Mouse (Mus musculus): Measurements from ENCODE around the gene Cradd. TPM values are rescaled to one million over a fixed set of nuclear protein-coding genes. Genes with fewer than 3 reads are reported as not detected.

Gene Cradd
- polyA plus RNA-seq, 1 experiment from 2014 or later, result 10.4 TPM

DNA sequence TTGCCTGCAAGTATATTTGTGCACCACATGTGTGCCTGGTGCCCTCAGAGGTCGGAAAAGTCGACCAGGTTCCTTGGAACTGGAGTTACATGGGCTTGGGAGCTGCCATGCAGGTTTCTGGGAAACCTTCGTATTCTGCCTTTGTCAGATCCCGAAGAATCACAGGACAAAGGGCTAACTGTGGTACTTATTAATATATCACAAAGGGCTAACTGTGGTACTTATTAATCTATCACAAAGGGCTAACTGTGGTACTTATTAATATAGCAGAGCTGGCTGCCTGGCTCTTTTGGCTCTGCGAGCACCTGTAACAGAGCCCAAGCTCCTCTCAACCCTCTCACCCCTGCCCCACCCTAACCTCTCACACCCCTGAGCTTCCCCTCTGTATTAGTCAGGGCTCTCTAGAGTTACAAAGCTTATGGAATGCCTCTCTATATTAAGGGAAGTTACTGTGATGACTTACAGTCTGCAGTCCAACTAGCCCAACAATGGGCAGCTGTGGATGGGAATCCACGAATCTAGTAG is 42.4 kb downstream of the Cradd start:
- H3K4me1 ChIP-seq (ENCODE audit: insufficient read depth, low read length), result no peaks in the 10 kb centered on the region
- H3K27ac ChIP-seq (ENCODE audit: low read length), result peak overlapping the region; percentile 54; the same call in 1 of the 2 replicates
- no peak overlapping the region for H3K9ac ChIP-seq (replicated peaks; ENCODE audit: low read length)
- no peak overlapping the region for H3K4me2 ChIP-seq (replicated peaks; ENCODE audit: low read depth, low read length)
- H3K27me3 ChIP-seq (ENCODE audit: insufficient read depth, low read length), result no peaks in the 10 kb centered on the region
- no peaks in the 10 kb centered on the region for H3K9me3 ChIP-seq (ENCODE audit: low read length)
- no peak overlapping the region for H3K4me3 ChIP-seq (ENCODE audit: low read length)
- peak; percentile 83 for ATAC-seq (ENCODE audit: low FRiP score, low TSS enrichment)
- no peaks in the 10 kb centered on the region for H3K36me3 ChIP-seq (ENCODE audit: insufficient read depth, low read length)
- 73% methylated on average over 6 of the region's 6 CpGs for WGBS

DNA sequence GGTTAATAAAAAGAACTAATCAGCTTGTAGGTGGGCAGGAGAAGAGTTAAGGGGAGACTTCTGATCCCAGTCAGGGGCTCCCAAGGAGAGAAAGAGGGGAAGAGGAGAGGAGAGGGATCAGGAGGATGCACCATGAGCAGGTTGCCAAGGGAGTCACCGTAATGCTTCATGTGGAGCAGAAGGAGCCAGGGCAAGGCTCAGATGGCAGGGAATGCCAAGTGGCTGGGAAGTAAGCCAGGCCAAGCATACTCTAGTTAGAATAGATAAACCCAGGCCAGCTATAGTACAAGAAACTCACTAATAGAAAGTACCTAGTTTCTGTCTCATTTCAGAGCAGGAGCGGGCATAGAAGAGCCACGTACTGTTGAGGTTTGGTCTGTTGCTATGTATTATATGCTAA is 43.6 kb downstream of the Cradd start:
- Histone ChIP-seq H3K9me3 (ENCODE audit: low read length) (no peaks in the 10 kb centered on the region), H3K4me1 (ENCODE audit: insufficient read depth, low read length) (no peaks in the 10 kb centered on the region), H3K27ac (ENCODE audit: low read length) (no peak overlapping the region), H3K9ac (replicated peaks; ENCODE audit: low read length) (no peak overlapping the region), H3K4me2 (replicated peaks; ENCODE audit: low read depth, low read length) (no peak overlapping the region), H3K4me3 (ENCODE audit: low read length) (no peak overlapping the region), H3K36me3 (ENCODE audit: insufficient read depth, low read length) (no peaks in the 10 kb centered on the region), H3K27me3 (ENCODE audit: insufficient read depth, low read length) (no peaks in the 10 kb centered on the region)
- 97% methylated on average over 3 of the region's 3 CpGs for WGBS
- no peak for ATAC-seq (ENCODE audit: low FRiP score, low TSS enrichment)

DNA sequence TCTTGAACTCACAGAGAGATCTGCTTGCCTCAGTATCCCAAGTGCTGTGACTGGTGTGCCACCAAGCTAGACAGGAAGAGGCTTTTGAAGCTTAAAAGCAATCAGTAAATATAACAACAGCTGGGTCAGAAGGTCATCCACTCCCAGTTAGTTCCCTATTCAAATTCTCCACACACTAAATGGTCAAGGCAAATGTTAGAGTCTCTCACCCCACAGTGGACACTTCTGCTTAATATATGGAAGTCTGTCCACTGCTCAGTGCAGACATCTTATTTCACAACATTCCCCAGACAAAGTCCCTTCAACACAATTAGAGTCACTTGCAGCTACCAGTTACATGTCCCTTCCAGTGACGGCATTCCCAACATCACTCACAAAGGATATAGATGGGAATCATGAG is 44.5 kb downstream of the Cradd start:
- H3K9me3 ChIP-seq (ENCODE audit: low read length), result no peaks in the 10 kb centered on the region
- H3K27ac ChIP-seq (ENCODE audit: low read length), result no peak overlapping the region
- no peak overlapping the region for H3K9ac ChIP-seq (replicated peaks; ENCODE audit: low read length)
- no peak overlapping the region for H3K4me2 ChIP-seq (replicated peaks; ENCODE audit: low read depth, low read length)
- no peaks in the 10 kb centered on the region for H3K27me3 ChIP-seq (ENCODE audit: insufficient read depth, low read length)
- H3K4me3 ChIP-seq (ENCODE audit: low read length), result no peak overlapping the region
- WGBS, result 96% methylated on average over 1 of the region's 1 CpGs
- H3K4me1 ChIP-seq (ENCODE audit: insufficient read depth, low read length), result no peaks in the 10 kb centered on the region
- ATAC-seq (ENCODE audit: low FRiP score, low TSS enrichment), result no peak
- H3K36me3 ChIP-seq (ENCODE audit: insufficient read depth, low read length), result no peaks in the 10 kb centered on the region

DNA sequence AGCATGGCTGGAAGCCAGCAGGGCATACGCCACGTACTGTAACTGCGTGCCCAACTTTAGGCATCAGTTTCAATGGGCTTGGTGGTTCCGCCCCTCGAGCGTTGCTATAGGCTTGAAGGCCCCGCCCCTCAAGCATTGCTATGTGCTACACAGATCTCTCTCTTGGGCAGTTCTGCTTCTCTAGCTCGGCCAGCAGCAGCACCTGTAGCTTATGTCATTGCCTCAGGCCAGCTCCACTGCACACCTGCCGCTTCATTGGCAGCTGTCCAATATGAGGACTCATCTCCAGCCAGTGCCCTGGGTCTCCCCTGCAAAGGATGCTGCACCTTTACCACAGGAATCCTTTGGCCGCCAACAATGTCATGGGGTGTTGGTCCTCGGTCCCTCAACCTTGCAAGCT is 45.8 kb downstream of the Cradd start:
- WGBS, result 88% methylated on average over 11 of the region's 11 CpGs
- Histone ChIP-seq H3K9ac (replicated peaks; ENCODE audit: low read length) (no peak overlapping the region), H3K27ac (ENCODE audit: low read length) (no peak overlapping the region), H3K9me3 (ENCODE audit: low read length) (no peaks in the 10 kb centered on the region), H3K4me3 (ENCODE audit: low read length) (no peak overlapping the region), H3K4me2 (replicated peaks; ENCODE audit: low read depth, low read length) (no peak overlapping the region), H3K27me3 (ENCODE audit: insufficient read depth, low read length) (no peaks in the 10 kb centered on the region), H3K36me3 (ENCODE audit: insufficient read depth, low read length) (no peaks in the 10 kb centered on the region), H3K4me1 (ENCODE audit: insufficient read depth, low read length) (no peaks in the 10 kb centered on the region)
- 0 out of 2 replicates have a peak, but pooled peaks have one; percentile 25 for ATAC-seq (ENCODE audit: low FRiP score, low TSS enrichment)

DNA sequence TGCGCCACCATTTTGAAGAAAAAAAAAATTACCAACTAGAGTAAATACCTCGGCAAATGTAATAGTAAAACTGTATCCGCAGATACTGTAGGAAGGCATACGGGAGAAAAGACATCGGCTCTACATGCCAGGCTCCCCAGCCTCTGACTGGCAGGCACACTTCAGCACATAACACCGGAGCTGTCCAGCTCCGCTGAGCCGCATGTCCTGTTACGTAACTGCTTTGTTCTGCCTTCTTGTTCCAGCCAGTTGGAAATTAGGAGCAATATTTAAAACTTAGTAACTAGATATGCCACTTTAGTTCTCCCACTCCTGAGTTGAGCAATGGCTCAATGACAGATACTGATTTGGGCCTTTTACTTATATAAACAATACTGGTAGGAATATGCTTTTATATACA is 48.4 kb downstream of the Cradd start:
- no peak overlapping the region for H3K4me2 ChIP-seq (replicated peaks; ENCODE audit: low read depth, low read length)
- no peaks in the 10 kb centered on the region for H3K4me1 ChIP-seq (ENCODE audit: insufficient read depth, low read length)
- ATAC-seq (ENCODE audit: low FRiP score, low TSS enrichment), result no peak
- H3K4me3 ChIP-seq (ENCODE audit: low read length), result no peak overlapping the region
- H3K36me3 ChIP-seq (ENCODE audit: insufficient read depth, low read length), result no peaks in the 10 kb centered on the region
- no peak overlapping the region for H3K27ac ChIP-seq (ENCODE audit: low read length)
- H3K9me3 ChIP-seq (ENCODE audit: low read length), result peaks cover 4% of the 10 kb centered on the region
- H3K27me3 ChIP-seq (ENCODE audit: insufficient read depth, low read length), result no peaks in the 10 kb centered on the region
- WGBS, result 77% methylated on average over 9 of the region's 9 CpGs
- no peak overlapping the region for H3K9ac ChIP-seq (replicated peaks; ENCODE audit: low read length)

DNA sequence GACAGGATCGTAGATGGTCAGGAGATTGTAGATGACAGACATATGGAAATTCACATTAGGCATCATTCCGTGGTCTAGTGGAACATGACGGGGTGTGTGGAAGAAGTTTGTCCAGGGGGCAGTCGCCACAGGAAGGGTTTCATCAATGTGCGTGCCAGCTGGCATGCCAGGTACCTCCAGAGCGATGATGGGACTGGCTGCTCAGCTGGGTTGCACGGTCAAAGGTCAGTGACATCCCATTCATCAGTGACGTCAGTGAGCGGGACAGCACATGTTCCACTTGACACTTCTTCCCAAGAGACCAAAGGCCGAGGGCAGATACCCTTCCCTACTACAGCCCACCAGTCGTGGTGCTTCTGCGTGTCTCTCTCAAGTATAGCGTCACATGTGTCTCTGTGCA is 50.7 kb downstream of the Cradd start:
- no peaks in the 10 kb centered on the region for H3K4me1 ChIP-seq (ENCODE audit: insufficient read depth, low read length)
- no peaks in the 10 kb centered on the region for H3K36me3 ChIP-seq (ENCODE audit: insufficient read depth, low read length)
- H3K9ac ChIP-seq (replicated peaks; ENCODE audit: low read length), result no peak overlapping the region
- H3K4me3 ChIP-seq (ENCODE audit: low read length), result no peak overlapping the region
- 77% methylated on average over 13 of the region's 13 CpGs for WGBS
- H3K27ac ChIP-seq (ENCODE audit: low read length), result no peak overlapping the region
- H3K4me2 ChIP-seq (replicated peaks; ENCODE audit: low read depth, low read length), result no peak overlapping the region
- peaks cover 4% of the 10 kb centered on the region for H3K9me3 ChIP-seq (ENCODE audit: low read length)
- no peak for ATAC-seq (ENCODE audit: low FRiP score, low TSS enrichment)
- H3K27me3 ChIP-seq (ENCODE audit: insufficient read depth, low read length), result no peaks in the 10 kb centered on the region

DNA sequence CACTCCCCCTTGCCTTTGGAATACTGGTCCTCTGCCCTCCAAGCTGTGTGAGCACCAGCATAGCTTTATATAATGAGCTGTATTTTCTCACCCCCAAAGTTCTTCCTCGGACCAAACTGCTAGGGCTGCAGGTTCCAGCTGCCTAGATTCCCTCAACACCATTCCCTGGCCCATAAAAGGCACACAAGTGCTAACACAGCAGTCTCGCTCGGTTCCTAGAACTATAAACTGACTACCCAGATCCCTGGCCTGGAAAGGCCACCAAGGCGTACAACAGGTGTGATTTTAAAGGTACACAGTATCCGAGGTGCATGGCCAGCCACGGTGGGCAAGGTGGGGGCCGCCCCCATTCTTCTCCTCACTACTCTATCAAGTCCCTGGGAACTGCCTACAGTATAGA is 54.8 kb downstream of the Cradd start:
- WGBS, result 65% methylated on average over 7 of the region's 7 CpGs
- Histone ChIP-seq H3K27ac (ENCODE audit: low read length) (no peak overlapping the region), H3K4me2 (replicated peaks; ENCODE audit: low read depth, low read length) (no peak overlapping the region), H3K9ac (replicated peaks; ENCODE audit: low read length) (no peak overlapping the region), H3K36me3 (ENCODE audit: insufficient read depth, low read length) (no peaks in the 10 kb centered on the region), H3K4me3 (ENCODE audit: low read length) (no peak overlapping the region), H3K9me3 (ENCODE audit: low read length) (peaks cover 4% of the 10 kb centered on the region), H3K27me3 (ENCODE audit: insufficient read depth, low read length) (peaks cover 26% of the 10 kb centered on the region), H3K4me1 (ENCODE audit: insufficient read depth, low read length) (peaks cover 9% of the 10 kb centered on the region; the same call in 1 of the 2 replicates)
- no peak for ATAC-seq (ENCODE audit: low FRiP score, low TSS enrichment)

DNA sequence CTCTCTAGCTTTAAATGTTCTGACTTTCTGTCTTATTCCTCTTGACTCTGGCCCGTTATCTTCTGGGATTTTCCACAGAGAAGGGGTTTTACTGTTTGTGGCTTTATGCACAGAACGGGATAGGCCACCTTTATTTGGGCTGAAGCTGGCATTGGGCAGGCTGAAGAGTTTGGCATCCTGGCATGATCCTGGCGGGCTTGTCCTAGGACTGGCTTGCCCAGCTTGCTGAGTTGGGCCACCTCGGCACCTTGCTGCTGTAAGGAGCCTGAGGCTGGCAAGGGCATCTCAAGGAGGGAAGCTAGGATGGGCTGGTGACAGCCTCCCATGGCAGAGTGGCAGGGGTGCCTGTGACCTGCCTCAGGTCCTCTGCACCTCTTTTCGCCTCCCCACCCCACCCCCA is 55.6 kb downstream of the Cradd start:
- no peak for ATAC-seq (ENCODE audit: low FRiP score, low TSS enrichment)
- H3K9me3 ChIP-seq (ENCODE audit: low read length), result peaks cover 4% of the 10 kb centered on the region
- no peak overlapping the region for H3K27ac ChIP-seq (ENCODE audit: low read length)
- H3K4me3 ChIP-seq (ENCODE audit: low read length), result no peak overlapping the region
- no peaks in the 10 kb centered on the region for H3K36me3 ChIP-seq (ENCODE audit: insufficient read depth, low read length)
- H3K27me3 ChIP-seq (ENCODE audit: insufficient read depth, low read length), result peaks cover 30% of the 10 kb centered on the region
- 89% methylated on average over 5 of the region's 5 CpGs for WGBS
- peaks cover 11% of the 10 kb centered on the region; the same call in 1 of the 2 replicates for H3K4me1 ChIP-seq (ENCODE audit: insufficient read depth, low read length)
- no peak overlapping the region for H3K9ac ChIP-seq (replicated peaks; ENCODE audit: low read length)
- H3K4me2 ChIP-seq (replicated peaks; ENCODE audit: low read depth, low read length), result no peak overlapping the region

DNA sequence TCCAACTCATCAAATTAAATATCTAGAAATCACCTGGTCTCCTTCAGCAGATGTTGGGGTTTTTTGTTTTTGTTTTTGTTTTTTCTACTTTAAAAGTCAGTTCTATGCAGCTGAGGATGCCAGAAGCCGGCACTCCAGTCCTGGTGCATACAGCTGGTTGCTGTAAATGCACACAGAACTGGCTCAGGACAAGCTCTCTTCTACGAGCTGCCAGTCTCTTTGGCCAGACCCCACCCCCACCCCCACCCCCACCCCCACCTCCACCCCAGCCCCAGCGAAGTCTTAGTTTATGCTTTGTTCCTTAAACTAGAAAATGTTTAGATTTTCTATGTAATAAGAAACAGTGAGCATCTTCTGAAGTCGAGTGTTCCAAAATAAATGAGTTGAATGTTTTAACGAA is 57.0 kb downstream of the Cradd start:
- H3K27me3 ChIP-seq (ENCODE audit: insufficient read depth, low read length), result peaks cover 30% of the 10 kb centered on the region
- H3K36me3 ChIP-seq (ENCODE audit: insufficient read depth, low read length), result no peaks in the 10 kb centered on the region
- no peak overlapping the region for H3K4me2 ChIP-seq (replicated peaks; ENCODE audit: low read depth, low read length)
- H3K27ac ChIP-seq (ENCODE audit: low read length), result no peak overlapping the region
- WGBS, result 44% methylated on average over 5 of the region's 5 CpGs
- H3K4me1 ChIP-seq (ENCODE audit: insufficient read depth, low read length), result peaks cover 14% of the 10 kb centered on the region; the same call in 1 of the 2 replicates
- H3K9ac ChIP-seq (replicated peaks; ENCODE audit: low read length), result no peak overlapping the region
- H3K9me3 ChIP-seq (ENCODE audit: low read length), result no peaks in the 10 kb centered on the region; the same call in 1 of the 2 replicates
- no peak for ATAC-seq (ENCODE audit: low FRiP score, low TSS enrichment)
- H3K4me3 ChIP-seq (ENCODE audit: low read length), result no peak overlapping the region

DNA sequence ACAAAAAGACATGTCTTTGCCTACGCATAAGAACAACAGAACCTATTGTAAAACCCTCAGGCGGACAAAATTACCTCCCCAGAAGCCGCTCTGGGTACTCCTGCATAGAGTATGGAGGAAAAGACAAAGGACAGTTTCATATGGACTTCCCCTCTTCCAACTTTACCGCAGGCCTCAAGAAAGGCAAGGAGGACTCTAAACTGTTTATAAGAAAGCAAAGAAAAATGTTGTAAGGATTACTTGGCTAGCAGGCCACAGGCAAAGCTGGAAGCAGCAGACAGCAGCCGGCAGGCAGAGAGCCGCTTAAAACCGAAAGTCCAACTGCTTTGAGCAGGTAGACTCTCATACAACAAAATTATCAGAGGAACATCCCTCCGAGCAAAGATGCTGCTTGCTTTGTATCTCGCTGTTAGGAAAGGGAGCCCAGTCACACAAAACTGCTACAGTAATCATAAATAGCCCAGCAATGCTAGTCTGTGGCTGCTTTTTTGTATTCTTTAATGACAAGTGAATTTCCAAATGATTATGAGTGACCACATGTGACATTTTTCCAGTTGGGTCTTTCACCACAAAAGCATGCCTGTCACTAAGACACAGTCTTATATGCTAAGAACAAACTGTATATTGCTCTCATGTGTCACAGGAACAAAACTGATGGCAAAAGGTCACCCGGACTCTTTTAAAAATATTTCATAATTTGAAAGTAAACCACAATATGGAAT is 57.7 kb downstream of the Cradd start:
- WGBS, result 88% methylated on average over 10 of the region's 10 CpGs
- Histone ChIP-seq H3K36me3 (ENCODE audit: insufficient read depth, low read length) (no peaks in the 10 kb centered on the region), H3K9ac (replicated peaks; ENCODE audit: low read length) (no peak overlapping the region), H3K27ac (ENCODE audit: low read length) (no peak overlapping the region), H3K4me1 (ENCODE audit: insufficient read depth, low read length) (peaks cover 14% of the 10 kb centered on the region; the same call in 1 of the 2 replicates), H3K4me2 (replicated peaks; ENCODE audit: low read depth, low read length) (no peak overlapping the region), H3K4me3 (ENCODE audit: low read length) (no peak overlapping the region), H3K9me3 (ENCODE audit: low read length) (no peaks in the 10 kb centered on the region), H3K27me3 (ENCODE audit: insufficient read depth, low read length) (peaks cover 30% of the 10 kb centered on the region)
- no peak for ATAC-seq (ENCODE audit: low FRiP score, low TSS enrichment)

Measured in kidney, embryonic 16.5 days (tissue).